Mouse (Mus musculus) ovary, postnatal 10 days (tissue): ENCODE measurements around the gene Hdac5.
A peak's percentile ranks its signal among the peaks of the same experiment; 100 is the strongest.

Experiments
- DNase-seq: peaks from one replicate; pipeline ENCODE4 v3.0.0; 2022; ENCODE audit warnings: low spot score

Hdac5 gene

DNA sequence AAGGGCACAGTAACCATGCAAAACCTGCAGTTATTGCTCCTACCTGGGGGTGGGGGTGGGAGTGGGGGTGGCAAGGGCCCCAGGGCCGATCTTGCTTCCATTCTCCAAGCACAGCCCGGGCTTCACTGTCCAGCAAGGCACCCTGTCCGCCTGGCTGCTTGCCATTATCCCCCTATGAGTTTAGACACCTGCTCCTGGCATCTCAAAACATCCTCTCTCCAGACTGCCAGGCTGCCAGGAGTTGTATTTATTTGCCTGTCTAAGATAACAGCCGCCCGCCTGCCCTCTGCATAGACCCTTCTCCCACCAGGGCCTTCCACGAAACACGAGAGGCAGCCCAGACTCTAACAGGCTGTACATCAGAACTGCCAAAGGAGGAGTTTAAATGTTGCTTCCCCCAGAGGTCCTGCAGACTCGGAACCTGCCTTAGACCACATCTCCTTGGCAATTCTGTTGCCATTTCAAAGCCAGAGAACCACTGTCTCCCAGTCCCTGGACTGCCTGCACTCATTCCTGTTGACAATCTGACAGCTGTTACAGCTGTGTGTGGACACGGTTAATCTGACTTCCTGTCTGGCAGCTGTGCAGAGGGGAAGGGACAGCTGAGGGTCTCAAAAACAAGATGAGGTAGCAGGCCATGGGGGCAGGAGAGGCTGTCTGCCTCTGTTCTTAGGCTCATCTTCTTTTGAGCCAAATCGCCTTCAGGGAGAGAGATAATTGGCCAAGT lies 15.4 kb downstream of the Hdac5 start:
- DNase-seq, result no peak

DNA sequence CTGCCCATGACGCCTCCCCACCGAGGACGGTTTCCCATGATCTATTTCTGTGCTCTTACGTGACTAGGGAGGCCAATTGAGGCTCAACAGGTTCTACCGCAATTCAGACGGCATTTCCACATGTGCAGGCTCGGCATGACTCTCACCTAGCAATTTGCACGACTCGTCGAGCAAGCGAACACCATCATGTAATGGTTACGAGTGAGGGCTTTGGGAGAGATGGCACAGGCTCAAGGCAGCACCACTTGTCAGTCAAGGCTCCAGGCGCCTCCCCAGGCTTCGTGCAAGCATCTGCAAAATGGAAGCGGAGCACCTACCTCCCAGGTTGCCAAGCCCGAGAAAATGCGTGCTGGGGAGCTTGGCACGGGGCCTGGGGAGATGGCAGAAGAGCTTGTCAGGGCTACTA lies 18.0 kb downstream of the Hdac5 start:
- no peak for DNase-seq

DNA sequence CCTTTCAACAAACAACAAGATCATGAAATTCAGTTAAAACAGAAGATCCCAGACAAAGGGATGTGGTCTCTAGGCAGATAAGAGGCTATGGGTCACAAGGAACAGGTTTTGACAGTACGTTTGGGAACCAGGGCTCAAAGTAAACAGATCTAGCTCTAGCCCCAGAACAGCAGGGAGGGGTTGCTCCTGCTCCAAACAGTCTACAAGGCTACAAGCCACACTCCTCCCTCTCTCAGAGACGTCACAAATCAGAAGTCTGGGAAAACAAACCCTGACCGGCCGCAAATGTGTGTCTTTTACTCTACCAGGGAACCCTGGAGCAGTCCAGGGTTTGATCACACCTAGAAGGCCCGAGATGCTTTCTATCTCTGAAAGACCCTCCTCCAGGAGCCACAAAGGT lies 19.0 kb downstream of the Hdac5 start:
- no peak for DNase-seq

DNA sequence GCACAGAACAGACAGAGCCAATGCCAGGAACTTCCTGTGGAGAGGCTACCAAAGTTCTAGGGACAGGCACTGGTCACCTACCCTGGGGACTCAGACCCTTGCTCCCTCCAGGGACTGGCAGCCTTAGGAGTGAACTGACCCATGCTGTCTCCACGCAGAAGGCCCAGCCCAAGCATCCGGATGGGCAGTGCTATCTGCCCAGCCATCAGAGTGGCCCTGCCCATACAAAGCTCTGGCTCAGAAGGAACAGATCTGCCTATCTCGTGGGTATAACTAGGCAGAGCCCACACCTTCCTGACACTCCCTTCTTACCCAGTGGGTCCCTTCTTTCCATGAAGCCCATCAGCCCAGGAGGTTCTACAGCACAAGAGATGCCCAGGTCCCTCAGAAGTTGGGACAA lies 19.8 kb downstream of the Hdac5 start:
- no peak for DNase-seq

DNA sequence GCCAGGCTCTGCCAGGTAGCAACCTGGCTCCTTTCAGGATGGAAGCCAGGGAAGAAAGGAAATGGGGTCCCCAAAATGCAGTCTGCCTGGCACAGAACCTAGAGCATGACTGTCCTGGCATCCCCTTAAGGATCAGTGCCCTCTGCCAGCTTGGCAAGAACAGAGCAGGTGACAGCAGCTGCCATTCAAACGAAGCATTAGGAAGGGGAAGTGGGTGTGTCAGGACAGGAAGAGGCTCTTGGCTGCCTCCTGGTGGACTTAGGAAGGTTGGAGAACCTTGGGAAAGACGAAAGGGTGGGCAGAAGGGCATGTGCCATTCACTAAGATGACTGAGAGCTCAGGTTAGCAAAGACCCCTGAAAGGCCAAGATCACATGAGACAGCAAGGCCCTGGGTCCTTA lies 20.2 kb downstream of the Hdac5 start:
- no peak for DNase-seq

DNA sequence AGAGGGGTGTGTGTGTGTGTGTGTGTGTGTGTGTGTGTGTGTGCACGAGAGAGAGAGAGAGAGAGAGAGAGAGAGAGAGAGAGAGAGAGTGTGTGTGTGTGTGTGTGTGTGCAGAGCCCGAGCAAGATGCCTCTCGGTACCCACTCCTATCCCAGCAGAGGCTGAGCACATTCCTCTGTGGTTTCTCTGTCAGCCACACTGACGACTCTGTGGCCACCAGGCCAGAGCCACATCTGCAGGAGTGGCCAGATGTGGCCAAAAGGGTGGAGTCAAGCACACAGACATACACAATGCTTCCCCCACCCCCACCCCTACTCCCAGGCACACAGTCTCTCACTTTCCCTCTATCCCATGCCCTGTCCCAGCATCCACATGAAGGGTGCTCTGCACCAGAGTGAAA lies 21.1 kb downstream of the Hdac5 start:
- no peak for DNase-seq

DNA sequence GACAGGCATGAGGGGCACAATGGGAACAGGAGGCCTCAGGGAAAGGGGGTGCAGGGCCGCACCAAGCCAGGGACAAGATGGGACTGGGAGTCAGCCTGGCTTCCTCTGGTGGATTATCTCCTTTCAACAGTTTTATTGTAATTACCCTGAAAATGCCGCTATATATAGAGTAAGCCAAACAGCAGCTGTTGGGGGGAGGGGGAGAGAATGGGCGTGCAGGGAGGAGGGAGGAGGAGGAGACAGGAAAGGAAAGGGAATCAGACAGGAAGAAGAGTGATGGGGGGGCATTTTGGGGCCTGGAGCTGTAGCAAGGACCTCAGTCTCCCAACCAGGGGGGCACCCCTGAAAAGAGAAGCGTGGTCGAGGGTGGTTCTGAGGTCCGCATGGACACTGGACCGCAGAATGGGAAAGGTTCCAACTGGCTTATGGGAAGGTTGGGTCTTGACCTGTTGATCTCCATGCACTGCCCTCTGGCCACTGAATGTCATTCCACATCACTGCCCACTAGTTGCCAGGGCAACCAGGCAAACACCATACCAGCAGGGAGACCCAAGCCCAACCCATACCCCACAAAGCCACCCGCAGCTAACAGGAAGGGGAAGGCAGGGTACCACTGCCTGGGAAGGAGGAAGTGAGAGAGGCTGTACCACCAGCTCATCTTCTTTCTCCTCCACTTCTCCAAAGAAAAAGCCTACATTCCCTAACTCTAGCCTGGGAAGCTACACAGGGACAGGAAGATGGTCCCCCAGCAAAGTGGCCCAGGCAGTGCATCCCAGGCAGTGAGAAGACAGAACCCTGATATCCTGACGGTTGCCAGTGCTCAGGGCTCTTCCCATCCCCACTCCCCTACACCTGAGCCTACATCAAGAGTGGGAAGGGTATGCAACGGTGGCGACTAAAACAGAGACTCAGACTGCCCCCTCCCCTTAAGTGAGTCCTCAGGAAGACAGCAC lies 21.9 kb downstream of the Hdac5 start:
- no peak for DNase-seq

GRCm38 (mm10) chr11:102206481-102206880 lies 23.5 kb downstream of the Hdac5 start:
- no peak for DNase-seq

DNA sequence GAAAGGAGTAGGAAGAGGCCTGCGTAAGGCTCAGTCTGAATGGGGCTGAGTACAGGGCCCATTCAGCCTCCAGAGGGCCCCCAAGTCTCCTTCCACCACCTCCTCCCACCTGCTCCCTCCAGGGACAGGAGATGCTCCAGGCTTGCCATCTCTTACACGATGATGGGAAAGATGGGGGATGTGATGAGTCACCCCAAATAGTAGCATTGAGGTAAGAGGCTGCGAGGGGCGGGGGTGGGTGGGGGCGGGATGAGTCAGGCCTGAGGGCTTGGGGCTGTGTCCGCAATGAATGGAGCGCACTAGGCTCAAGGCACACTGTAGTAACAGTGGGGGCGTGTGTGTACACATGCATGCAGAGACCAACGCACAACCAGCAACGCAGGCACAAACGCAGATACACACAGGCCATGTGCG lies 28.6 kb downstream of the Hdac5 start:
- DNase-seq, result no peak

DNA sequence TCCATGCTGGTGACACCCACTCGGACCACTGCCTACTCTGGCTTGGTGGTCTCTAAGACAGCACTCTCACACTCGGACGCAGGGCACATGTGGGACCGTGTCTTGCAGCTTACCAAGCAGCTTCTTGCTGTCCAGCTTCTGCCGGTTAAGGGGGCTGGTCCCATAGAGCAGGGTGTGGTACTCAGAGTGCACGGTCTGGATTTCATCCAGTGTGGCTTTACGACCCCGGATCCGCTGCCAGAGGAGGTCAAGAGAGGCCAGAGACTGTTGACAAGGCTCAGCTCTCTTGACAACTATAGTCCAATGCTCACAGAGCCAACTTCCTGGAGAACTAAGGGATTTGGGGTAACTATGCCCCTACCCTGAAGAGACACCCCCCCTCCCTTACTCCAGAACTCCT lies 30.1 kb downstream of the Hdac5 start:
- no peak for DNase-seq

- DNase-seq, result no peak
These were observed 31.7 kb downstream of the Hdac5 start for GRCm38 (mm10) chr11:102198245-102198644.

DNA sequence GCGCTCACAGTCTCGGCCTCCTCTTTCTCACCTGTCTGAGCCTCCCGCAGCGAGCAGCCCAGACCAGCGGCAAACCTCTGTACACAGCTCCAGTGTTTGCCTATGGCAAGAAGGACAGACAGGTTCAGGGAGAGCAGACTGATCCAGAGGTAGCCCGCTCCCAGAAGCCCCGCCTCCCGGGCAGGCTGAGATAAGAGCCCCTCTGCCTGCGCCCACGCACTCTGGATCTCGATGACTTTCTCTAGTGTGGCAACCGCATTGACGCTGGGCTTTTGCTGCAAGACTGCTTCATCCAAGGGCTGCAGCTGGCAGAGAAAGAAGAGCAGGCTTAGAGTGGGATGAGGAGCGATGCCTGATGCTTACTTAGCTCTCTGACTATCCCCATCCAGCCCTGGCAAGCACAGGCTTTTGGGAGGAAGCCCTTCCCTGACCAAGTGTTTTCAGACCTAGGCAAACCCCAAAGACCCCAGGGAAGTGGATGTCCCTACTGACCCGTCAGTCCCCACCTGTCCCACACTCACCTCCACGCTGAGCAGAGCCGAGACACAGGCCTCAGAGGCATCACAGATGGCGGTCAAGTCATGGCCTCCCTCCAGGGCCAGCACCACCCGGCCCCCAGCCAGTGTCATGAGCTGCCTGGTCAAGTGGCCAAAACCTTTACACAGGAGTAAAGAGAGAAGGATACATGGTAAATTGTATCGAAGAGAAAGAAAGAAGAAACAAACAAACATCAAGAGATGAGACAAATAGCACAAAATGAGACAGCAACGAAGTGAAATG lies 33.8 kb downstream of the Hdac5 start:
- no peak for DNase-seq

DNA sequence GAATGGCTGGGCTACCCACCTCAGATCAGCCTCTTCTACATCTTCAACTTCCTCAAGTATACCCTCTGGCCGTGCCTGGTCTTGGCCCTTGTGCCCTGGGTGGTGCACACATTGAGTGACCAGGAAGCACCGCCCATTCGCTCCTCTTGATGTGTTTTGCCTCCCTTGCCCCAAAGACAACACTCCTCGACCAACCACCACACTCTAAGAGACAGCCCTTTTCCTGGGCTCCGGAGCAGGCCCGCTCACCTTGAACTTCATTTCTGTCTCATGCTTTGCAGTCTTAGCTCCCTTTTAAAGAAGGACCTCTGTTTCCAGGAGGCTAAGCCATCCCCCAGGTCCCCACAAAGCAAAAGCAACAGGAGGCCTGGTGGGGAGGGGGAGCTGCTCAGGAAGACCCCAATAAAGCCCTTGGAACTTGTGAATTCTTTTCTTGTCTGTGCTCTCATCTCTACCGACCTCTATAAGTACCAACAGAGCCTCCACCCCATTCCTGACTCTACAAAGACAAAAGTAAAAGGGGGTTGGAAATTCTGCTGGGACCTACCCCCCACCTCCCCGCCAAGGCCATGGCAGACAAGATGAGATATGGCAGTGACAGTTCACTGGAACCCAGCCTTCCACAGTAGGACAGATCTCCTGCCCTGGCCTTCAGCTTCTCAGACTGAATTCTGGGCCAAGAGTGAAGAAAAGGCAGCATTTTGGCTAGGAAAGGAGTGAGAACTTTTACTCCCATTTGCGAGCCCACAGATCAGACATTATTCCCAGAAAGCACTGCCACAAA lies 36.1 kb downstream of the Hdac5 start:
- DNase-seq, result no peak

DNA sequence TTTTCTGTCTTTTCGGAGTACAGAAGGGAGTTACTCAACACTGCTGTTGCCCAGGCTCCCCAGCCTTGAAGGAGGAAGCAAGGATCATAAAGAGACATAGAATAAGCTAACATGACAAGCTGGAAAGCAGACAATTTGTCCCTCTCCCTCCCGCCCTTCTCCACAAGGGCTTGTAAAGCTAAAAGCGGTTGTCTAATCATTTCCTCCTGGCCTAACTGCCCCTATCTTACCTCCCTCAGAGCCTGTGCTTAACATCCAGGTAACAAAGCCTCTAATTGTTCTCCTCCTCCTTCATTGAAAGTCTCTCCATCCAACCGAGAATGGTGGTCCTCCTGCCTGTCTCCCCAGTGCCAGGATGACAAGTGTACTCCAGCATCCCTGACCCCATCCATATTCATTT lies 39.1 kb downstream of the Hdac5 start:
- DNase-seq, result no peak

DNA sequence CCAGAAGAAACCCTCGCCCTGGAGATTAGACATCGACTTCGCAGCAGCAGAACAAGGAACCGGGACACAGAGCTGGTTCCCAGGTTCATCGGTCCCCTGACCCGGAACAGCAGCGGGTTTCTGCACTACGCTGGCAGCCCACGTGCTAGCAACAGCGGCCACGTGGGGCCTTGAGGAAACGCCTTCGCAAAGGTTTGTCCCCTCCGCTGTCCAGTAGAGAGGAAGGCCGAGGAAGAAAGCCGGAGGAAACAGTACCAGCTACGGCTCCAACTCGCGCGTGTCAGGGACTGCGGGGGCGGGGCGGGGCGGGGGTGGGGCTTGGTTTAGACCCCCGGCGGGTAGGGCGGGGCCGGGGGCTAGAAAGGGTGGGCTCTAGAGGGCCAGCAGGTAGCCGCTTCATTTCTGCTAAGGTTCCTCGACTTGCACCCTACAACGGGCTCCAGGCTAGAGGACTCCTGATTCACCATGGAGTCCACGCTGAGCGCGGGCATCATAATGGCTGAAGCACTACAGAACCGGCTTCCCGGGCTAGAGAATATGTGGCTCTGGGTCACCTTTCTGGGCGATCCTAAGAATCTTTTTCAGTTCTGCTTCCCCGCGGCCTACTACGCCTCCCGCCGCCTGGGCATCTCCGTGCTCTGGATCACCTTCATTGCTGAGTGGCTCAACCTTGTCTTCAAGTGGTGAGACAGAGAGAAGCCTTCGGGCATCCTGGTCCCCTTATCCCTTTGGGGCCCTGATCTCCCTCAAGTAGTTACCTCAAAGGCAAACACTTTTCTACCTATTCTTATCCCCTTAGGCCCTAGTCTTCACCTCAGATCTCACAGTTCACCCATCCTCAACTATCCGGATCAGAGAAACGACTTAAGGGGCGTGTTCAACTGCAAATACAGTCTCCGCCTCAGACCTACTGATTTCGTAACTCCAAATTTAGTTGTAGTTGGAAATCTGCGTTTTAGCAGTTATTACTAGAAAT lies 40.2 kb downstream of the Hdac5 start, which contains the start of gene G6pc3:
Gene G6pc3 (plus strand): TSS at position 160 of the 976 bp plus-strand sequence.
- peak; percentile 72 for DNase-seq

DNA sequence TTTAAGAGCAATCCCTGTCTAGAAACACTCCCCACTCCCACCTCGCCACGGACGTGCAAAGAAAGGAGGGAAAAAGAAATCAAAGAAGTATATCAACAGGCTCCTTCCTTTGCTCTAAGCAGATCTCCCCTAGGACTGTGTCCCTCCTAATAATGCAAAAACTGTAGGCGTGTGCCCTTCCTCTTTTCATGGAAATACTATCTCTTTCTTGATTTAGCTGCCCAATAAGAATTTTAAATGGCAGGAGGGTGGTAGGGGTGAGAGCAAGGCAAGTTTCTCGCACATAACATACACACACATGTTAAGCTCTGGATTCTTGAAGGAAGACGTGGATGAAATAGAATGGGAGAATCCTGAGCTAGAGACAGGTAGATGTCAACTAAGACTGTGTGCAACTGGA lies 41.0 kb downstream of the Hdac5 start:
- DNase-seq, result no peak

DNA sequence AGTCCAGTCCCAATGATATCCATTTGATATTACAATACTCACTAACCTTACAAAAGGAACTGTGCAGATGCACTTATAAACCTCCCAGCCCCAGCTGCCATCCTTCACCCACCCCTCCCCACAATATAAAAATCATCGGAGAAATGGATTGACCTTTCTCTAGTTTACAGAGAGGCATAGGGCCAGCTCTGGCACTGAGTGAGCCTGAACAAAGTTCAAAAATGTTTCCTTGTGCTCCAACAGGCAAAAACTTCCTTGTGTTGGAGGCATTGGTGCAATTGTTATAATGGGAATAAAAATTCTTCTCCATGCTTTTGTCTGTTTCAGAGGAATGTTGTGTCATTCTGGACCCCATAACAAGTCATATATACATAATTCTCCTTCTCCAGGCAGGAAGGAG lies 43.7 kb downstream of the Hdac5 start:
- no peak for DNase-seq

GRCm38 (mm10) chr11:102185677-102186076 lies 44.3 kb downstream of the Hdac5 start:
- DNase-seq, result no peak

DNA sequence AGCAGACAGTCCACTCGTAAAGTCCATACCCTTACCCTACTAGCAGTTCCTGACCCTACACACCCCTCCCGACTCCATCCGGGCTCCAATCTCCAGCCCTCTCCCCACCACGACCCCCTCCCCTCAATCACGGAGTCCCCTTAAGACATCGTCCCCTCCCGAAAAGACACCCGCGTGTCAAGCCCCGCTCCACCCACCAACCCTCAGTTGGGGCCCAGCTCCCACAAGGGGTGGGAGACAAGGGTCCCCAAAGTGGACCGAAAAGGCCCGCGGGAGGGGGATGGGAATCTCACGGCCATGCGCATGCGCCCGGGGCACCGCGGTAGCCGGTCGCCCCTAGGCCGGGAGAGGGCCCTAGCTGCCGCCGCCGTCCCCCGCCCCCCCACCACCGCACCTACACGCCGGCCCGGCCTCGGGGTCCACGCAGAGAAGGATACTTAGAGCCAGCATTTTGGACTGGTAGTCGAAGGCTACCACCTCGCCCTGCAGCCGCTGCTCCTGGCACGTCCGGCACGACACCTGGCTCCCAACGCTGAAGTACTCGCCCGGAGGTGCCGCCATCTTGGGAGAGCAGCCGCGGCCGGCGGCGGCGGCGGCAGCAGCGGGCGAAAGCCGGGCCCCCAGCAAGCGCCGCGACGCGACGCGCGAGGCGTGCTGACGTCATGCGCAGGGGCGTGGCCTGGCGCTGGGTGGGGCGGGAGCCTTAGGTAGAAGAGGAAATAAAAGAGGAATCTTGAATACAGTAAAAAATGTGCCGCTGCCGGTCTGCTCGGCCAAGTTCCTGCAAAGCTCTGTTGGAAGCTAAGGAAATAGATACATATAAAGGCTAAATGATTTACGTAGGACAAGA lies 45.1 kb downstream of the Hdac5 start, which contains the start of gene Lsm12:
Gene Lsm12 (minus strand): TSS at position 651 of the 850 bp plus-strand sequence.
- peak; percentile 91 for DNase-seq
